Mouse (Mus musculus) erythroblast, embryonic 14.5 days (primary cell): Measurements from ENCODE around the gene Tfcp2. TPM values are rescaled to one million over a fixed set of nuclear protein-coding genes. Genes with fewer than 3 reads are reported as not detected.
"Not testable (repeated sequence)": the region's sequence is repeated elsewhere in the genome, so short reads cannot be mapped to it uniquely, and the experiment has no call there.

Experiments
- H3K27me3 ChIP-seq: 2 replicates; pipeline ENCODE4 v1.6.1; 2012; ENCODE audit warnings: inconsistent platforms; ENCODE audit not compliant: control insufficient read depth
- H3K36me3 ChIP-seq: 2 replicates; pipeline ENCODE4 v1.6.1; 2012; ENCODE audit warnings: mild to moderate bottlenecking, inconsistent platforms; ENCODE audit not compliant: control insufficient read depth
- H3K4me1 ChIP-seq: 2 replicates; pipeline ENCODE4 v1.6.1; 2012; ENCODE audit warnings: inconsistent platforms; ENCODE audit not compliant: control insufficient read depth
- H3K4me3 ChIP-seq: replicated peaks from 2 replicates; pipeline ENCODE3; 2012; ENCODE audit warnings: moderate library complexity, mild to moderate bottlenecking, inconsistent platforms
- H3K9me3 ChIP-seq: 2 replicates; pipeline ENCODE4 v1.6.1; 2012; ENCODE audit warnings: low read length, inconsistent platforms, mixed read lengths; ENCODE audit not compliant: control insufficient read depth
- GATA1 ChIP-seq: IDR thresholded peaks from 2 replicates; pipeline ENCODE4 v1.6.1; 2012; ENCODE audit warnings: low read length, inconsistent platforms, mixed read lengths
- TAL1 ChIP-seq: IDR thresholded peaks from 3 replicates; pipeline ENCODE4 v1.6.1; 2012; ENCODE audit warnings: low read length, inconsistent platforms, mixed read lengths
- polyA plus RNA-seq: library from polyadenylated mRNA; stranded (reverse); fragments of >175 nt; gene quantifications from 2 replicates; pipeline ENCODE4 v1.2.3, GENCODE M21; 2012

The Tfcp2 gene
- polyA plus RNA-seq, 1 experiment, result 0.16 TPM

DNA sequence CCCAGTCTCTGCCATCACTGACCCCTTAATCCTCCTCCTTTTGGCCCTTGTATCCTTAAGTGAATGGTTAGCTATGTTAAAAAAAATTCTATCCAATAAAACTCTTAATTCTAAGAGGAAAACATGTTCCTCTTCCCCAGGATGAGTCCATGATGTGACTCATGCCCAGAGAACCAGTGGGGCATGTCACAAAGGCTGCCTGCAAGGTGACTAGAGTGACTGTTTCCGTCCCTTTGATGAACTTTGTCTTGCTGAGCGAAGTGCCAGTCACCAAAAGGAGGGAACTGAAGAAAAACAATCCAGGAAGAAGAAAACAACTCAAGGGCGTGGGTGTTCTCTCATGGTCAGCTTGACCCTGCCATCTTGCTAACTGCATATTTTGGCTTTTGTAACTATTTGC lies 17.4 kb upstream of the Tfcp2 start:
- Histone ChIP-seq H3K4me1 (no peaks in the 10 kb centered on the region), H3K27me3 (peaks cover 5% of the 10 kb centered on the region), H3K9me3 (no peaks in the 10 kb centered on the region), H3K36me3 (no peaks in the 10 kb centered on the region), H3K4me3 (no peak overlapping the region)
- no peak for TF ChIP-seq TAL1

DNA sequence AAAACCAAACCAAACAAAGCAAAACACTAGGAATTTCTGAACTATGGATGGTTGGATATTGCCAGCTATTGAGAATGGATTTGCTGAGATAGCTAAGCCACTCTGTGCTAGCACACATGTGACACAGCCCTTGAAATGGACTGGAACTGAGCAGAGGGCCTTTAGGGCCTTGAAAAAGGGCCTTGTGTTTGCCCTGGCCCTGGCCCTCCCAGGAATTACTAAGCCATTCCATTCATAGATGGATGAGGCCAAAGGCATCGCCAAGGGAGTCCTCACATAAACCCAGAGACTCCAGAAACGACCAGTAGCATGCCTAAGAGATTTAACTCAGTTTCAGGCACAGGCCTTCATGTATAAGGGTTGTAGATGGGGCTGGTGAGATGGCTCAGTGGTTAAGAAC lies 14.7 kb upstream of the Tfcp2 start:
- peaks cover 5% of the 10 kb centered on the region for H3K27me3 ChIP-seq
- TF ChIP-seq TAL1 (no peak), GATA1 (no peak)
- no peaks in the 10 kb centered on the region for H3K9me3 ChIP-seq
- no peaks in the 10 kb centered on the region for H3K36me3 ChIP-seq
- H3K4me3 ChIP-seq, result no peak overlapping the region
- no peaks in the 10 kb centered on the region for H3K4me1 ChIP-seq

DNA sequence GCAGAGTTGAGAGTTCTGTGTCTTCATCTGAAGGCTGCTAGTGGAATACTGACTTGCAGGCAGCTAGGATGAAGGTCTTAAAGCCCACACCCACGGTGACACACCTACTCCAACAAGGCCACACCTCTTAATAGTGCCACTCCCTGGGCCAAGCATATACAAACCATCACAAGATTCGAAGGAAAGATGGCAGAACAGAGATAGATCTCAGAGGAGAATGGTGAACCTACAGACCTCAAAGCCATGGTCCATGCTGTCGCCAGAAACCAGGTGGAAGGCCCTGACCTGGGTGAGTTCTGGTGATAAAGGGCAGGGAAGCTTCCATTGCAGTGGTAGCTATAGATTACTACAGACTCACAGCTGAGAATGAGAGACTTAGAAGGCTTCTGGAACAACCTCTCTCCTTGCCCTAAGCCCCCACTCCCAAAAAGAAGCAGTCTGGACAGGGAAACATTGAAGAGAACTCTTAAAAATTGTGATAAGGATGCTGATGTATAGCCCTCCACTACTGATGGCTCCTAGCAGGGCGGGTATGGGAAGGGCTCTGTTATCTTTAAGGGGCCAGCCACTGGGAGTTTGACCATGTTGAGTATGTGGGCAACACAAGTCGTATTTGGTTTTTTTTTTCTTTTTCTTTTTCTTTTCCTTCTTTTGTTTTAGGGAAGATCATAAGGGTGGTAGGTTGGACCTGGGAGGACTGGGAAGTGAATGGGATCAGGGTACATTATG lies 6.1 kb upstream of the Tfcp2 start:
- peaks cover 12% of the 10 kb centered on the region; the same call in 1 of the 2 replicates for H3K9me3 ChIP-seq
- peaks cover 47% of the 10 kb centered on the region for H3K4me1 ChIP-seq
- H3K27me3 ChIP-seq, result no peaks in the 10 kb centered on the region
- peaks cover 5% of the 10 kb centered on the region; the same call in 1 of the 2 replicates for H3K36me3 ChIP-seq
- H3K4me3 ChIP-seq, result peak overlapping the region; percentile 63
- TF ChIP-seq TAL1 (no peak), GATA1 (no peak)

DNA sequence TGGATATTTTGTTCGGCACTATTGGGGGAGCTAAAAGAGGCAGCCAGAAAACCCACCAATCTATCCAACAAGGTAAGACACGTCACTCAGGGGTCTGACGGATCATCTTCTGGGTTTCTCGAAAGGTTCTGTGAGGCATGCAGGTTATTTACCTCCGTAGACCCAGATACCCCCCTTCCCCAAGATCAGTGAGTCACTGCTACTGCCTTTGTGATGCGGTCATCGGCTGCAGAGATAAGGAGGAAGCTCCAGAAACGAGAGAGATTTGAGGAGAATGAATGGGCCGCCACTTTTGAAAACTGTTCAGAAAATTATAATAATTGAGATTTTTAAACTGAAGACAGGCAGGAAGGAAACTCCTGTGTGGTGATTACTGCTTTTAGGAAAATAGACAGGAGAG lies 4.6 kb upstream of the Tfcp2 start:
- TF ChIP-seq TAL1 (no peak), GATA1 (no peak)
- H3K27me3 ChIP-seq, result no peaks in the 10 kb centered on the region
- peaks cover 58% of the 10 kb centered on the region for H3K4me1 ChIP-seq
- peaks cover 12% of the 10 kb centered on the region; the same call in 1 of the 2 replicates for H3K9me3 ChIP-seq
- H3K36me3 ChIP-seq, result peaks cover 5% of the 10 kb centered on the region; the same call in 1 of the 2 replicates
- peak overlapping the region; percentile 63 for H3K4me3 ChIP-seq

DNA sequence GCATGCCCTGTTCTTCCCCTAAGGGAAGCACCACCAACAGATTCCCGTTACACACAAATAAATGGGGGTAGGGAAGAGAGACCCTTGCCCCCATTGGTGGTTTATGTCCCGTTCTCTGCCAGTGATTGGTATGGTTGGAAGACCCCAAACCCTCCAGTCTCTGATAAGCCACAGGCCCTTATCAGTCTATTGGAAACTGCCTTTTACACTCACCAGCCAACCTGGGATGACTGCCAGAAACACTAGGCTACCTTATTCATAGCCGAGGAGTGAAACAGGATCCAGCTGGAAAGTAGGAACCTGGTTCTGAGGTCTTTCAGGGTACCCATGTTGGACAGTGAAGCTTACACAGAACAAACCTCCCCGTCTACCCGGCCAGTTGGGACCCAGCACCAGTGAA lies 4.2 kb upstream of the Tfcp2 start:
- TF ChIP-seq TAL1 (no peak), GATA1 (no peak)
- Histone ChIP-seq H3K9me3 (peaks cover 12% of the 10 kb centered on the region; the same call in 1 of the 2 replicates), H3K36me3 (peaks cover 5% of the 10 kb centered on the region; the same call in 1 of the 2 replicates), H3K4me1 (peaks cover 62% of the 10 kb centered on the region), H3K27me3 (no peaks in the 10 kb centered on the region), H3K4me3 (peak overlapping the region; percentile 63)

DNA sequence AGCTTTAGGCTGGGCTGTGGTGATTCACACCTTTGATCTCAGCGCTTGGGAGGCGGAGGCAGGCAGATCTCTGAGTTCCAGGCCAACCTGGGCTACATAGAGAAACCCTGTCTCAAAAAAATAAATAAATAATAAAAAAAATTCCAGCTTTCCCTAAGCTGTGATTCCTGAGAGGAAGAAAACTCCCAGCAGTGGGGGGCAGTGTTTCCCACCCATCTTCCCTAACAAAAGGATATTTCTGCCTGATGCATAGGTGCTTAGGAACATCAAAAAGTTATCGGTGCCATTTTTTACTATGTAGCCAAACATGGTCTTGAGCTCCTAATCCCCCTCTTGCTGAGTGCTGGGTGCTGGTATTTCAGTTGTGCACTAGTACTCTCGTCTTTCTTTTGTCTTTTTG lies 1.5 kb downstream of the Tfcp2 start:
- Histone ChIP-seq H3K4me3 (no peak overlapping the region), H3K9me3 (peaks cover 11% of the 10 kb centered on the region; the same call in 1 of the 2 replicates), H3K36me3 (peaks cover 15% of the 10 kb centered on the region), H3K27me3 (no peaks in the 10 kb centered on the region), H3K4me1 (peaks cover 45% of the 10 kb centered on the region)
- TF ChIP-seq GATA1 (no peak), TAL1 (no peak)

DNA sequence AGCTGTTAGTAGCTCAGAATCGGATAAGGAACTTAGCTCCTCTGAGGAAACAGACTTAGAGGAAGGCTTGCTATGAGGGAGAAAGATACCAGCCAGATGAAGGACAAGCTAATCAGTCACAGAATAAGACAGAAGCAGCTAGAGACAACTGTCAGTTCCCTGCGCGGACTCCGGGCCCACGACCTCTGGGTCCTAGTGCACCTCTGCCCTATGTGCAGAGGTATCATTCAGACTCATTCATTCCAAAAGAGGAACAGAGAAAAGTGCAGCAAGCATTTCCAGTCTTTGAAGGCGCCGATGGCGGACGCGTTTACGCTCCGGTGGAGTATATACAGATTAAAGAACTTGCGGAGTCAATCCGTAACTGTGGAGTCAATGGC lies 8.2 kb downstream of the Tfcp2 start:
- H3K4me1 ChIP-seq, H3K9me3 ChIP-seq, H3K4me3 ChIP-seq, H3K27me3 ChIP-seq: not testable (repeated sequence)
- peaks cover 13% of the 10 kb centered on the region for H3K36me3 ChIP-seq

DNA sequence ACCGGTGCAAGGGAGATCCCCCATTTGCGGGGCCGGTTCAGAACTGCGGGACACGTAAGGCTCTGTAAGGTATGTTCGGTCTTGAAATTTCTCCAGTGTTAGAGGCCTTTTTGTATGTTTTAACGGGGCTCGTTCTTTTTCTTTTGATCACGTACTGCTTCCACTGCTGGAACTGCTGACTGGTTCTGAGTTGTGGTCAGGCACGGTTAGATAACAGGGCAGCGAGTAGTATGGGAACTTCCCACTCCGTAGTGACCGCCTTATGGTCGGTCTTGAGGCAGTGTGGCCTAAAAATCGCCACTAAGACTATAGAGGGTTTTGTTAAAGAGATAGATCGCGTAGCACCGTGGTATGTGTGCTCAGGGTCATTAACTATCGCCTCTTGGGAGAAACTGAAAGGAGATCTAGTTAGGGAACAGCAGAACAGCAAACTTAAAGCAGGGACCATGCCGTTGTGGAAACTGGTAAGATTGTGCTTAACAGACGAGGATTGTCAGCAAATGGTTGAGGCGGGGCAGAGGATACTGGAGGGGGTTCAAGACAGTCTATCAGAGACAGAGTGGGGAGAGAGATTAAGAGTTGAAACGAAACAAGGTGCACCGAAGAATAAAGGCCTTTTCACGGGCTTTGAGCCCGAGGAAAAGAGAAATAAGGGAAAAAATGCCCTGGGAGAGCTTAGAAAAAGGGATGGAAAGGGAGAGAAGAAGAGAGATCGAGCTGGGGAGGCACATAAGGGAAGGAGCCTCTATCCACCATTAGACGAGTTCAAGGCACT lies 8.7 kb downstream of the Tfcp2 start:
- H3K36me3 ChIP-seq, H3K4me1 ChIP-seq, H3K4me3 ChIP-seq, H3K9me3 ChIP-seq, H3K27me3 ChIP-seq: not testable (repeated sequence)

DNA sequence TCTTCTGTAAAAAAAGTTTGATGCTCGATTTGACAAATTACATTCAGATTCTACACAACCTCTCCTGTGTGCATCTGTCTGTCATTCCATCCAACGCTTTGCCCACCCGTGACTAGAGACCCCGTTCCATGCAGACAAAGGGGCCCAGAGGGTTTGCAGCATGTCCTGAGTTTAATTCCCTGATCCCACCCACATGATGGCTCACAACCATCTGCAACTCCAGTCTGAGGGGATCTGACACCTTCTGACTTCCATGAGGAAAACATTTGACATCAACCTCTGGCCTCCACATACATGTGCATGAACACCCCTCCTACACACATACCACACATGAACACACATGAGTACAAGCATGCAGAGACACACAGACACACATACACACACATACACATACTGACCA lies 10.4 kb downstream of the Tfcp2 start:
- TF ChIP-seq GATA1 (no peak), TAL1 (no peak)
- no peak overlapping the region for H3K4me3 ChIP-seq
- H3K4me1 ChIP-seq, result peaks cover 2% of the 10 kb centered on the region; the same call in 1 of the 2 replicates
- H3K36me3 ChIP-seq, result peaks cover 6% of the 10 kb centered on the region
- peaks cover 6% of the 10 kb centered on the region; the same call in 1 of the 2 replicates for H3K9me3 ChIP-seq
- H3K27me3 ChIP-seq, result no peaks in the 10 kb centered on the region

DNA sequence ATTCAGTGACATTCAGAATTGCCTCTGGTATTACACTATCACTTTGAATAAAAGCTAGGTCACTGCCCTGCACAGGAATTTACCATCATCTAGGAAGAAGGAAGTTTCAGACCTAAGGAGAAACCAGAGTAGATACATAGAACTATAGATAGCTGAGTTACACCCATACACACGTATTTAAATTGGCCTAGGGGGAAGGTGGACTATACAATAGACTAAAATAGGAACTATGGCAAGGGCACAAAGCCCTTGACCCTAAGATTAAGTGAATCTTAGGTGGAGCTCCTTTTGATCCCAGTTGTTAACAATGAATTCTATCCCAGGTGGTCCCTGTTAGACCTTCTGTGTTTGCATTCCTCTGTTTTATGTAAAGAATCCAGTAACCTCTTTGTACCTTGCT lies 10.8 kb downstream of the Tfcp2 start:
- H3K9me3 ChIP-seq, H3K4me1 ChIP-seq, H3K36me3 ChIP-seq, H3K27me3 ChIP-seq, H3K4me3 ChIP-seq: not testable (repeated sequence)
